Mouse (Mus musculus): ENCODE measurements around the gene Diexf. TPM values are rescaled to one million over a fixed set of nuclear protein-coding genes. Genes with fewer than 3 reads are reported as not detected.
A peak's percentile ranks its signal among the peaks of the same experiment; 100 is the strongest.

Diexf gene
- polyA plus RNA-seq, 1 experiment, result 406 TPM

GRCm38 (mm10) chr1:193130839-193131238, 767 bp upstream of the Diexf start:
- WGBS, result 51% methylated on average over 8 of the region's 8 CpGs
- Histone ChIP-seq H3K4me1 (ENCODE audit: control insufficient read depth, insufficient read depth, low read length) (peaks cover 7% of the 10 kb centered on the region; the same call in 1 of the 2 replicates), H3K4me3 (ENCODE audit: insufficient read depth, low read depth, low read length) (no peak overlapping the region), H3K27ac (ENCODE audit: insufficient read depth, low read depth, low read length) (no peak overlapping the region)
- no peak for TF ChIP-seq CTCF (IDR thresholded peaks at IDR 0.05; ENCODE audit: insufficient read depth, low read depth, low read length)
- no peak for TF ChIP-seq POLR2A (IDR thresholded peaks at IDR 0.05; ENCODE audit: insufficient read depth, low read depth, low read length)

- Histone ChIP-seq H3K4me1 (ENCODE audit: control insufficient read depth, insufficient read depth, low read length) (peaks cover 7% of the 10 kb centered on the region; the same call in 1 of the 2 replicates), H3K27ac (ENCODE audit: insufficient read depth, low read depth, low read length) (peak overlapping the region; percentile 66), H3K4me3 (ENCODE audit: insufficient read depth, low read depth, low read length) (peak overlapping the region; percentile 40)
- no peak for TF ChIP-seq CTCF (IDR thresholded peaks at IDR 0.05; ENCODE audit: insufficient read depth, low read depth, low read length)
- no peak for TF ChIP-seq POLR2A (IDR thresholded peaks at IDR 0.05; ENCODE audit: insufficient read depth, low read depth, low read length)
- 23% methylated on average over 11 of the region's 11 CpGs for WGBS
These were observed 369 bp upstream of the Diexf start for GRCm38 (mm10) chr1:193130456-193130825.

- H3K27ac ChIP-seq (ENCODE audit: insufficient read depth, low read depth, low read length), result no peak overlapping the region
- TF ChIP-seq POLR2A (IDR thresholded peaks at IDR 0.05; ENCODE audit: insufficient read depth, low read depth, low read length) (no peak), CTCF (IDR thresholded peaks at IDR 0.05; ENCODE audit: insufficient read depth, low read depth, low read length) (no peak)
- 12% methylated on average over 5 of the region's 5 CpGs for WGBS
- H3K4me1 ChIP-seq (ENCODE audit: control insufficient read depth, insufficient read depth, low read length), result peaks cover 7% of the 10 kb centered on the region; the same call in 1 of the 2 replicates
- H3K4me3 ChIP-seq (ENCODE audit: insufficient read depth, low read depth, low read length), result peak overlapping the region; percentile 91
These were observed 751 bp downstream of the Diexf start for GRCm38 (mm10) chr1:193129321-193129720.

- Histone ChIP-seq H3K4me1 (ENCODE audit: control insufficient read depth, insufficient read depth, low read length) (peaks cover 11% of the 10 kb centered on the region), H3K27ac (ENCODE audit: insufficient read depth, low read depth, low read length) (no peak overlapping the region), H3K4me3 (ENCODE audit: insufficient read depth, low read depth, low read length) (no peak overlapping the region)
- TF ChIP-seq POLR2A (IDR thresholded peaks at IDR 0.05; ENCODE audit: insufficient read depth, low read depth, low read length) (no peak), CTCF (IDR thresholded peaks at IDR 0.05; ENCODE audit: insufficient read depth, low read depth, low read length) (no peak)
- WGBS, result 71% methylated on average over 6 of the region's 6 CpGs
These were observed 2.0 kb downstream of the Diexf start for GRCm38 (mm10) chr1:193128055-193128454.

GRCm38 (mm10) chr1:193125835-193126234, 4.2 kb downstream of the Diexf start:
- Histone ChIP-seq H3K4me3 (ENCODE audit: insufficient read depth, low read depth, low read length) (no peak overlapping the region), H3K4me1 (ENCODE audit: control insufficient read depth, insufficient read depth, low read length) (peaks cover 21% of the 10 kb centered on the region), H3K27ac (ENCODE audit: insufficient read depth, low read depth, low read length) (no peak overlapping the region)
- no peak for TF ChIP-seq CTCF (IDR thresholded peaks at IDR 0.05; ENCODE audit: insufficient read depth, low read depth, low read length)
- WGBS, result 45% methylated on average over 4 of the region's 4 CpGs

GRCm38 (mm10) chr1:193123290-193123689, 6.8 kb downstream of the Diexf start:
- TF ChIP-seq CTCF (IDR thresholded peaks at IDR 0.05; ENCODE audit: insufficient read depth, low read depth, low read length) (no peak), POLR2A (IDR thresholded peaks at IDR 0.05; ENCODE audit: insufficient read depth, low read depth, low read length) (no peak)
- 88% methylated on average over 6 of the region's 6 CpGs for WGBS
- Histone ChIP-seq H3K4me1 (ENCODE audit: control insufficient read depth, insufficient read depth, low read length) (peaks cover 18% of the 10 kb centered on the region), H3K4me3 (ENCODE audit: insufficient read depth, low read depth, low read length) (no peak overlapping the region), H3K27ac (ENCODE audit: insufficient read depth, low read depth, low read length) (peak overlapping the region; percentile 33)

GRCm38 (mm10) chr1:193122793-193123192, 7.3 kb downstream of the Diexf start:
- peak overlapping the region; percentile 50 for H3K27ac ChIP-seq (ENCODE audit: insufficient read depth, low read depth, low read length)
- 67% methylated on average over 7 of the region's 7 CpGs for WGBS
- H3K4me1 ChIP-seq (ENCODE audit: control insufficient read depth, insufficient read depth, low read length), result peaks cover 14% of the 10 kb centered on the region
- TF ChIP-seq POLR2A (IDR thresholded peaks at IDR 0.05; ENCODE audit: insufficient read depth, low read depth, low read length) (no peak), CTCF (IDR thresholded peaks at IDR 0.05; ENCODE audit: insufficient read depth, low read depth, low read length) (no peak)
- H3K4me3 ChIP-seq (ENCODE audit: insufficient read depth, low read depth, low read length), result no peak overlapping the region

- H3K27ac ChIP-seq (ENCODE audit: insufficient read depth, low read depth, low read length), result no peak overlapping the region
- TF ChIP-seq CTCF (IDR thresholded peaks at IDR 0.05; ENCODE audit: insufficient read depth, low read depth, low read length), result no peak
- TF ChIP-seq POLR2A (IDR thresholded peaks at IDR 0.05; ENCODE audit: insufficient read depth, low read depth, low read length), result no peak
- no peak overlapping the region for H3K4me3 ChIP-seq (ENCODE audit: insufficient read depth, low read depth, low read length)
- WGBS, result 67% methylated on average over 9 of the region's 9 CpGs
- H3K4me1 ChIP-seq (ENCODE audit: control insufficient read depth, insufficient read depth, low read length), result no peaks in the 10 kb centered on the region
These were observed 18.0 kb downstream of the Diexf start for GRCm38 (mm10) chr1:193112093-193112492.

- TF ChIP-seq CTCF (IDR thresholded peaks at IDR 0.05; ENCODE audit: insufficient read depth, low read depth, low read length) (no peak), POLR2A (IDR thresholded peaks at IDR 0.05; ENCODE audit: insufficient read depth, low read depth, low read length) (no peak)
- 82% methylated on average over 3 of the region's 3 CpGs for WGBS
- Histone ChIP-seq H3K4me1 (ENCODE audit: control insufficient read depth, insufficient read depth, low read length) (no peaks in the 10 kb centered on the region), H3K27ac (ENCODE audit: insufficient read depth, low read depth, low read length) (no peak overlapping the region), H3K4me3 (ENCODE audit: insufficient read depth, low read depth, low read length) (no peak overlapping the region)
These were observed 27.1 kb downstream of the Diexf start for GRCm38 (mm10) chr1:193102996-193103395.

- Histone ChIP-seq H3K4me1 (ENCODE audit: control insufficient read depth, insufficient read depth, low read length) (no peaks in the 10 kb centered on the region), H3K27ac (ENCODE audit: insufficient read depth, low read depth, low read length) (no peak overlapping the region), H3K4me3 (ENCODE audit: insufficient read depth, low read depth, low read length) (no peak overlapping the region)
- TF ChIP-seq POLR2A (IDR thresholded peaks at IDR 0.05; ENCODE audit: insufficient read depth, low read depth, low read length), result no peak
- no peak for TF ChIP-seq CTCF (IDR thresholded peaks at IDR 0.05; ENCODE audit: insufficient read depth, low read depth, low read length)
- 85% methylated on average over 5 of the region's 5 CpGs for WGBS
These were observed 27.5 kb downstream of the Diexf start for GRCm38 (mm10) chr1:193102556-193102955.

Measured in olfactory bulb, adult 2 months (tissue).